23 mouse cellular contexts compared by ENCODE assay signal in the genomic region with DNA sequence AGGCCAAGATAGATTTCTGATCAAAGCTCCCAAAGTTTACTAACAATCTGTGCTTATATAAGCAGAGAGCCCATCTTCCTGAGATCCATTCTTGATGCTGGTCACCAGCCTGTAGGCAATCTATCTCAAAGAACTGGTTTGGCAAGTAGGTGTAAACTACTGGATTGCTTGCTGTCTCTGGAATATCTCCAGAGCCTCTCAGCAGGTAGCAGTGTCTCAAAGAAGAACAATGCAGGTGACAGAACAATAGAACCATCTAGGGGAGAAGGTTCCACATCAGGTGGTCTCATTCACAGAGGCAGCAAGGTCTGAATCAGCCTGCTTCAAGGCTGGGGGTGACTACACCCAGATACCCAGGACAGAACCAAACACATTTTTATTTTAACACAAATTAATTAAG.
"Had no signal": no experiment of that assay in that cellular context is flagged by ENCODE, and none has a peak within 500 bp of the region (broad histone marks: within the 10 kb centered on the region; RNA-seq: fewer than 3 reads in every experiment).

No protein-coding gene starts in this region.

- H3K4me1 ChIP-seq: heart, embryonic 10.5 days; heart, embryonic 12.5 days; hindbrain, embryonic 10.5 days; hindbrain, embryonic 12.5 days; intestine, embryonic 15.5 days; limb, embryonic 13.5 days; limb, embryonic 15.5 days; liver, embryonic 12.5 days had no signal

- H3K27me3 ChIP-seq: heart, embryonic 12.5 days; hindbrain, embryonic 12.5 days; intestine, embryonic 15.5 days; limb, embryonic 13.5 days; limb, embryonic 15.5 days; liver, embryonic 12.5 days had no signal

- H3K4me3 ChIP-seq: gastrocnemius, adult 2 months; heart, embryonic 10.5 days; heart, embryonic 12.5 days; hindbrain, embryonic 10.5 days; hindbrain, embryonic 12.5 days; intestine, embryonic 15.5 days; limb, embryonic 13.5 days; limb, embryonic 15.5 days; liver, embryonic 12.5 days had no signal

- H3K27ac ChIP-seq: gastrocnemius, adult 2 months; heart, embryonic 10.5 days; hindbrain, embryonic 10.5 days; hindbrain, embryonic 12.5 days; hindbrain, embryonic 14.5 days; intestine, embryonic 15.5 days; limb, embryonic 13.5 days; limb, embryonic 15.5 days; liver, embryonic 12.5 days; liver, embryonic 14.5 days had no signal

- H3K9ac ChIP-seq: heart, embryonic 12.5 days; hindbrain, embryonic 12.5 days; hindbrain, embryonic 14.5 days; intestine, embryonic 15.5 days; limb, embryonic 13.5 days; limb, embryonic 15.5 days; liver, embryonic 12.5 days; liver, embryonic 14.5 days had no signal

- H3K36me3 ChIP-seq: heart, embryonic 10.5 days; heart, embryonic 12.5 days; hindbrain, embryonic 10.5 days; hindbrain, embryonic 12.5 days; intestine, embryonic 15.5 days; limb, embryonic 13.5 days; limb, embryonic 15.5 days; liver, embryonic 12.5 days had no signal

- DNase-seq: gastrocnemius, adult 2 months; gastrocnemius, postnatal 10 days; gastrocnemius, postnatal 25 days; heart, adult 18-20 months; heart, postnatal 10 days; heart, postnatal 4 days; kidney, adult 18-20 months; kidney, adult 8-10 months; kidney, postnatal 10 days; kidney, postnatal 36 days; layer of hippocampus, adult 9-11 months; layer of hippocampus, postnatal 36 days; left cerebral cortex, postnatal 4 days had no signal

- H3K9me3 ChIP-seq: heart, embryonic 10.5 days; heart, embryonic 12.5 days; hindbrain, embryonic 10.5 days; hindbrain, embryonic 12.5 days; intestine, embryonic 15.5 days; limb, embryonic 13.5 days; limb, embryonic 15.5 days; liver, embryonic 12.5 days had no signal
